Mouse (Mus musculus): Measurements from ENCODE around the gene Vdac2.
A peak's percentile ranks its signal among the peaks of the same experiment; 100 is the strongest.

The Vdac2 gene

DNA sequence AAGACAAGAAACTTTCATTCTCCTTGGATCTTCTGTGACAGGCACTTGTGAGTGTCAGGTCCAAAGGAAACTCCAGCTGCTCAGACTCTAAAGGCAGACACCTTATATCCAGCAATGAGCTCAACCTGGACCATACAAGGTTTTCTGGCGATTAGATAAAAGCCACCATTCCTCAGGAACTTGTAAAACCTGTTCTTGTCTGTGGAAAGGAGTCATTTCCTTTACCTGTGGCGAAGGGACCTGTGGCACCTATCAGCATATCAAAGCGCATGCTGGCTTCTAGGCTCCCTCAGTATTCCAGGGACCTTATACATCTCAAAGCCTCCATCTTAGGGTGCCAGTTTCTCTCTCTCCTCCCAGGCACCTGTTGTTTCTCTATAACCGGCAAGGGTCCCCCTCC lies 7.6 kb upstream of the Vdac2 start:
- no peak for DNase-seq (ENCODE audit: low read depth)

DNA sequence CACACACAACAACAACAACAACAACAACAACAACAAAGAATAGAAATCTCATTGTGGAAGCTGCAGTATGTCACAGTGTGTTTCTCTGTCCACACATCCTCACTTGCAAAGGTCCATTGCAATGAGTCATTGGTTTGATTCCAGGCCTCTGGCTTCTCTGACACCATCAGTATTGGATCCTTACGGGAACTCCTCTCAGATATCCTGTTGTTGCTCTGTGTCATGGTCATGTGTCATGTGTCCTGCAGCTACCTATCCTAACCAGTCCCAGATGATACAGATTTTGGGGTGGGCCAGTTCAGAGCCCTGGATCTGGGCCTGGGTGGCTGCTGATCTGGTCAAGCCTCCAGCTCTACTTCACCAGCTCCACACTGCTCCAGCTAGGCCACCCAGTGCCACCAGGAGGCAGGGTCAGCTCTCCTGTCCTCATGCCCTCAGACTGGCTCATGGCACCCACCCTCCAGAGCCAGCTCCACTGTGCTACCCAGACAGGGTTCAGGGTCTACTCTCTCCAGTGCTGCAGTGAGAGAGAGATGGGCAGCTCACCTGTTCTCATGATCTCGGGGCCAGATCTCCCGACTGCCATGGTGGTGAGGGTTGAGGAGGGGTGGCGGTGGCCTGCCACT lies 4.0 kb upstream of the Vdac2 start:
- no peak for DNase-seq (ENCODE audit: low read depth)

DNA sequence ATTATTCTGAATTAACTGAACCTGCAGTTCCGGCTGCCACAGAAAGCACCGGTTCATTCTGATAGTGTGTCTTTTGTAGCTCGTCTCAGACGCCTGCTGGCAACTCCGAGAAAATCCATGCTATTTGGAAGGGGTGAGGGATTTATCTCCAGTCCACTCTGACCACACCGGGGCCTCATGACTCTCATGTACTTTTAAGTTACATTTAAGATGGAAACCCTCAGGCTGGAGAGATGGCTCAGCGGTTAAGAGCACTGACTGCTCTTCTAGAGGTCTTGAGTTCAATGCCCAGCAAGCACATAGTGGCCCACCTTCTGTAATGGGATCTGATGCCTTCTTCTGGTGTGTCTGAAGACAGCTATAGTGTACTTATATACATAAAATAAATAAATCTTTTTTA lies 2.7 kb upstream of the Vdac2 start:
- DNase-seq (ENCODE audit: low read depth), result no peak

DNA sequence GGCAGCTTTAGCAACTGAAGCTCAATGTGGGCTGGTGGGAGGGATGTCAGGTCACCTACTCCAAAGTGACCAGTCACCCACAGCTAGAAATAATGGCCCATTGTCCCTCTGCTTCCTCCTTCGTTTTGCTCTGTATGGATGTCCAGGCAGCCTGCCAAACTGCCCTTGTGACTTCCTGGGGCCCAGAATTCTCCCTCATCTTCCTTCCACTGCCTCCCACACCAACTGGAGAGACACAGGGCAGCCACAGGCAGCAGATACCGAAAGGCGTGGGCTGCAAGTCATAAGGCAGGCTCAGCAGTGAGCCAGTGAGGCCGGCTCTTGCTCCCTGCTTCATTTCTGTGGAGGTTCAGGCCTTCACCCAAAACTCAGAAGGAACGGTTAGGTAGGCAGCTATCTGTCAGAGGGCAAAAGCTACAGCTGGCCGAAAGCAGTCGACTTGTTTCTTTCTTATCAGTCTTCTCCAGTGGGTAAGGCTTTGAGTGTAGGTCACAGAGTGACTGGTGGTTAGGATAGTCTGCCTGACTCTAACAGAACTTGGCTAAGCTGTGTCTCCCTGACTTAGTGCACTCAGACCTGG lies 2.2 kb upstream of the Vdac2 start:
- peak; percentile 74 for DNase-seq (ENCODE audit: low read depth)

DNA sequence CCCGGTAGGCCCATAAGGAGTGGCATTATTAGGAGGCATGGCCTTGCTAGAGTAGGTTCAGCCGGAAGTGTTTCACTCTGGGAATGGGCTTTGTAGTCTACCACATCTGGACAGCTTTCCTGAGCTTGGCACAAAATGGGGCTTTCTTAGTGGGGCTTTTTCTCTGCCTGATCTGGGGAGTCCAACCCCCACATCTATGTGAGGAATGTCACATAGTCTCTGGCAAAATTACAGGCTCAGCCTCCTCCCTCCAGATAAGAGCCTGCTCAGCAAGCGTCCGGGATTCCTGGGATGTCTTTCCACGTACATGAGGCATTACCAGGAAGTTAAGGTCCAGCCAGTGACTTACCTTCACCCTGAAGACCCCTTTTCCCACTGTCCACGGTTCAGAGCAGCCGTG lies 1.1 kb upstream of the Vdac2 start:
- DNase-seq (ENCODE audit: low read depth), result no peak

DNA sequence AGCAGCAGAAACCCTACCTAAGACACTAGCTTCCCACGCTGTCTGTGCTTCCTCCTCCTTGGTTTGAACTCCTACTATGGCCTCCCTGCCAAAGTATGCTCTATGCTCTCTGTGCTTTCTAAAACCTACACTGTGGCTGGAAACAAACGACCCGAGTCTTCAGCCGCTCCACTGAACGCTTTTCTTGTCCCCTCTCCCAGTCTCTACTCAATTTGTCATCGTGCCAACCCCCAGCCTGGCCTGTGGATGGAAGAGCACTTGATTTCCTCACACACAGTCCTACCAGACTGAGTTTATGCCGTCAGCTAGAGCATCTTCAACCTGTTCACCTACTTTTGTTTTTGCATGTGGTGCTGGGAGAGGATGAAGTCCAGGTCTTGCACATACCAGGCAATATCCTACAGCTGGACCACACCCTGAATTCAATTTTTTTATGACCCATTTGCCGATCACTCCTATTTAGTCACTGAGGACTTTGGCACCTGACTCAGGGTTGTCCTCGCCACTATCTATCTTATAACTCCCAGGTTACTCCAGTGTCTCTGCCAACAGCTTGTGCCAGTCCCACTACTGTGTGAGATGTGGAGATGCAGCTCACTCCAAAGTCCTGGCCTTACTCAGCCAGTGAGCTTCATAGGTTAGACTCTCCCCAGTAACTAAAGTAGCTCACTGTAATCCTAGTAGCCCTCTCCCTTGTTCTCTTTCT lies 901 bp downstream of the Vdac2 start:
- DNase-seq (ENCODE audit: low read depth), result no peak

DNA sequence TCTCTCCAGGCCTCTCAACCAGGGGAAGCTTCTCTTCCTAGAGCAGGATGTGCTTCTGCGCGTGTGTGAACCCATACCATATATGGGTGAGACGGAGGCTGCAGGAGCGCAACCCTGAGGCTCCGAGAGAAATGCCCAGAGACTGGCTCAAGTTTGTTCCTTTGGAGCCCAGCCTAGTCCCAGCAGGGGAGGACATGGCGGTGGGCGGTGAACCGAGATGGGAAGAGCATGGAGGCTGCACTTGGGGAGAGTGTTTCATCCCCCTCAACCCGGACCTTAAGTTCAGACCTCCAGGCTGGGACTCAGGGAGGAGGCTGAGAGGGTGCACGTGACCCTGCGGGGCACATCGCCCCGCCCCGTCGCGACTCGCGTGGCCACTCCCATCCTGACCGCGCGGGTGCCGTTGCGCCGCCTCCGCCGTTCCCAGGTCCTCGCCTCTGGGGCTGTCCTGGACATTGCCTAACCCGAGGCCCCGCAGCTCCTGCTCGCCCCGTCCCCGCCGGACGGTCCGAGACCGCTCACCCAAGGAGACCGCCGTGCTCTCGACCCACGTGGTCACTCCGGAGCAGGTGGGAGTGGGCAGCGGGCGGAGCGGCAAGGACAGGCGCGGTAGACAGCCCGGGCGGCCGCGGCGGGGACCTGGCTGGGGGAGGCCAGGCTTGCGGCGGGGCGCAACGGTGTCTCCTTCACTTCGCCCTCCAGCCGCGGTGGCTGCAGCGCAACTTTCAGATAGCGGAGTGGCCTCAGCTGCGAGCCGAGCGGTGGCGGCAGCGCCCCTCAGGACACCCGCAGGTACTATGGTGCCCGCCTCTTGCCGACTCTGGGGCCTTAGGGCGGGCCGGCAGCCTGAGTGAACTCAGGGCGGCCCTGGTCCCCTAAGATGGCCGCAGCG lies 6.1 kb downstream of the Vdac2 start:
- peak; percentile 87 for DNase-seq (ENCODE audit: low read depth)

DNA sequence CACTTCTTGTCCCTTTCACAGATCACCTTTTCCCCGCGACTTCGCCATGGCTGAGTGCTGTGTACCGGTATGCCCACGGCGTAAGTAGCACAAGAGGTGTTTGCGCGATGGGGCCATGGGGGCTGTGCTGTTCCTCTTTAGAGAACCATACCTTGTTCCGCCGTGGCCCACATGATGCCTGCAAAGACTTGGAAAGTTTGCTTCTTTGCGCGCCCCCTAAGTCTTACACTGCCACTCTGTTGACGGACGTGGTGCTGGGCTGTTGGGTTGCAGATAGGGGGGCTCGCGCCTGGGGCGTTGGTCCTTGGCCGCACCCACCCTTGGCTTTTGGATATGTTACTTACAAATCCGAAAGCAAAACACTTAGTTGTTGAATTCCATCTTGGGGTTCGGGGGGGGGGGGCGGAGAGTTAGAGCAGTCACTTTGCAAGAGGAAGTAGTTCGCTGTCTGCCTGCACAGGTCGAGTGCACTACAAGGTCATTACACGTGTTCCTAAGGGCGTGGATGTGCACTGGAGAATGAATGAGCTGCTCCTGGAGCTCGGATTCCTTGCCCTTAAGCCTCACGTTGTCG lies 6.9 kb downstream of the Vdac2 start:
- no peak for DNase-seq (ENCODE audit: low read depth)

DNA sequence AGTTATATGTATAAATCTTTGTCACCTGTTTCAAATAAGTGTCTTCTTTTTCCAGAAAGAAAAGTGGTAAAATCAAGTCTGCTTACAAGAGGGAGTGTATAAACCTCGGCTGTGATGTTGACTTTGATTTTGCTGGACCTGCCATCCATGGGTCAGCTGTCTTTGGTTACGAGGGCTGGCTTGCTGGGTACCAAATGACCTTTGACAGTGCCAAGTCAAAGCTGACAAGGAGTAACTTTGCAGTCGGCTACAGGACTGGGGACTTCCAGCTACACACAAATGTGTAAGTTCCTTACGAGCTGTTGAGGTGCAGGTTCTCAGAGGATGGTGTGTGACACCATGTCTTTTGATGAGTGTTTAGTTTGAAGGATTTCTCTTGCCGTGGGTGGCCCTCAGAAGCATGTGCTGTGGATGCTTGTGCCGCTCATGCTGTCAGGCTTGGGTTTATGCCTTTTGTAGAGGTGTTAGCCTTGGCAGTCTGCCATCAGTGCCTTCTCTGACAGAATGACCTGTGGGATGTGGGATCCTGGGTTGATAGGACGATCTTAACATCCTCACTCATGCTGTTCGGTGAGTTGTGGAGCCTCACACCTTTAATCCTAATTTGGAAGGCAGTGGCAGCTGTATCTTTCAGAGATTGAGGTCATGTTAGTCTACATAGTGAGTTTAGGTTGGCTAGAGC lies 13.4 kb downstream of the Vdac2 start:
- DNase-seq (ENCODE audit: low read depth), result no peak

DNA sequence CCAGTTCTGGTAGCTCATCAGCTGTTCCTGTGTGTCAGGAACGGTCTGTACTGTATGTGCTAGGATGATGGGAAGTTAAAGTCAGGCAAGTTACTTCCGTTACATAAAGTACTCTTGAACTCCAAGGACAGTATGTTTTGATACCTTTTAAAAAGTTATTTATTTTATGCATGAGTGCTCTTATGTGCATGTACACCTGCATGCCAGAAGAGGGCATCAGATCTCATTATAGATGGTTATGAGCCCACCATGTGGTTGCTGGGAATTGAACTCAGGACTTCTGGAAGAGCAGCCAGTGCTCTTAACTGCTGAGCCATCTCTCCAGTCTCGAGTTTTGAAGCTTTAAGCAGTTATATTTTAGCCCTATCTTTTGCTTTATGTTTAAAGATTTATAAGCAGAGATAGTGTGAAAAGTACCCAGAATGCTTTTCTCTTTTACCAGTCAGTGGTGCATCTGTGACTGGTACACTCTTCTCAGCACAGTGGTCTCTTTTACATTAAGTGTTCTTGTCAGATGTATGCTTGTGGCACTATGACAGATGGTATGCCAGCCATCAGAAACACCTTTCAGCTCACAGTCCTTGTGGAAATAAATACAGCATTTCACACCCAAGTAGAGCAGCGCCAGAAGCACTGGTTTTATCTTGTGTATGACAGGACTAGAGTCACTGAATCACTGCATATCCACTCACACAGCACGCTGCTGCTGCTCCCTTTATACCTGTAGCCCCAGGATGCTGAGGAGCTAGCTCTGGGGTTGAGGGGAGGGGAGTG lies 17.0 kb downstream of the Vdac2 start:
- no peak for DNase-seq (ENCODE audit: low read depth)

DNA sequence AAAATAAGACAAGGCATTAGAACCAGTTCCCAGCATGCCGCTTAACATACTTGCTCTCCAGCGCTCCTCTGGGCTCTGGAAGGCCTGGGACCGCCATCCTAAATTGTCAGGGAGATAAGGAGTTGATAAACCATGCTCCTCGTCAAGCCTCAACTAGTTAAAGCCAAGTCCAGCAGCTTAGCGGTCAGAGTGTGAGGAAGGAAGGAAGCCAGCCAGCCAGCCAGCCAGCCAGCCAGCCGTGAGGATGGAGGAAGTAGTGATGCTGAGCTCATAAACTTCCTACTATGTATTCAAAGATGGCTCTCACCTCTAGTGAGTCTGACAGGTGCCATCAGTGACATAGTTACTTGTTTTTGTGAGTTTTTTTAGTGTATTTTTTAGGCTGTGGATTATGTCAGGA lies 18.2 kb downstream of the Vdac2 start:
- DNase-seq (ENCODE audit: low read depth), result no peak

DNA sequence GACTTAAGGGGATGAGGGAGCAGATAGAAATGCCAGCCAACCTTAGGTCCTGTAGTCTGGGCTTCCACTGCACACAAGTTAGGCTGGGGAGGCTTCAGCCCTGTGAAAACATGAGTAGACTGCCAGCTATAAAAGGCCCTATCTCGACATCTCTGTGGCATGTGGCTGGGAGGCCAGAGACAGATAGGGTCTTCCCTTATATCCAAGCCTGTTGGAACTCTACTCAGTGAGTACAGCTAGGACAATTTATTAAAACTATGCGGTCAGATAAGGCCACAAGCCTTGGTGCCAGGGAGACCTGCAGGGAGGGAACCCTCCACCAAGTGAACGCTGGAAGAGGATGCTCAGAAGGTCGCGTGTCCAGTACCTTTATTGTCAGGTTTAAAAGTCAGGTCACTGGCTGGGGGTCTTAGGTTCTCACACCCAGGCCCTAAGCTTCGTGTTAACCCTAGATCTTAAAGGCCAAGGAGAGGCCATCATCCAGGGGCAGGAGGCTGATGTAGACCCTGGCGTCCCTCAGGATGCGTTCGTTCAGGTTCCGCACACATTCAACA lies 21.9 kb downstream of the Vdac2 start:
- DNase-seq (ENCODE audit: low read depth), result no peak

DNA sequence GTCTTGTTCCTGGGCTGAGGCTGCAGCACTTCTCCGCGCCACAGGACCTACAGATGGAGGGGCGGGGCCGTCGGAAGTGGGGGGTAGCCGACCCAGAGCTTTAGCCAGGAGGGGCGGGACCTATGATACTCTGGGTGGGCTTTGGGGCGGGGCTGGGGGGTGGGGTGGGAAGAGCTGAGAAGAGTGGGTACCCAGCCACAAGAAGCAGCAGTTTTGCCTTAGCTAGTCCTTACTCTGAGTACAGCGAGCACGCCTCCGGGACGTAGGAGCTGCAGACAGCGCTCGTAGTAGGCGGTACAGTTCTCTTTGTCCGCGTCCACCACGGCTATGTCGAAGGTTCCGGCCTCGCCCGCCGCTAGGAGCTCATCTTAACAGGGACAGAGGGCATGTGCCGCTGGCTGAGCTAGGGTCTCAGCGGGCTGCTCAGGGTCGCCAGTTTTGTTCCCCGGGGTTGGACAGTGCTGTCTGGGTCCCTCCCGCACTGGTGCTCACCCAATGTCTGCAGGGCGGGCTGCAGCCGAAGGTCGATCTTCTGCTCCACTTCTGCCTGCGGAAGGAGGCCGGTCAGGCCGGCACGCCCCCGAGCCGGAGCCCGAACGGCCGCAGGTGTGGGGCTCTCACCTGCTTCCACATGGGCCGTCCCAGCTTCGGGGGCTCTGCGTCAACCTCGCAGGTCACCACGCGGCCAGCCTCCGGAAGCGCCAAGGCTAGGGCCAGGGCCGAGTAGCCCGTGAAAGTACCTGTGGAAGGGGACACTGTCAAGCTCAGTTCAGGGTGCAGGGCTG lies 22.5 kb downstream of the Vdac2 start:
- no peak for DNase-seq (ENCODE audit: low read depth)

DNA sequence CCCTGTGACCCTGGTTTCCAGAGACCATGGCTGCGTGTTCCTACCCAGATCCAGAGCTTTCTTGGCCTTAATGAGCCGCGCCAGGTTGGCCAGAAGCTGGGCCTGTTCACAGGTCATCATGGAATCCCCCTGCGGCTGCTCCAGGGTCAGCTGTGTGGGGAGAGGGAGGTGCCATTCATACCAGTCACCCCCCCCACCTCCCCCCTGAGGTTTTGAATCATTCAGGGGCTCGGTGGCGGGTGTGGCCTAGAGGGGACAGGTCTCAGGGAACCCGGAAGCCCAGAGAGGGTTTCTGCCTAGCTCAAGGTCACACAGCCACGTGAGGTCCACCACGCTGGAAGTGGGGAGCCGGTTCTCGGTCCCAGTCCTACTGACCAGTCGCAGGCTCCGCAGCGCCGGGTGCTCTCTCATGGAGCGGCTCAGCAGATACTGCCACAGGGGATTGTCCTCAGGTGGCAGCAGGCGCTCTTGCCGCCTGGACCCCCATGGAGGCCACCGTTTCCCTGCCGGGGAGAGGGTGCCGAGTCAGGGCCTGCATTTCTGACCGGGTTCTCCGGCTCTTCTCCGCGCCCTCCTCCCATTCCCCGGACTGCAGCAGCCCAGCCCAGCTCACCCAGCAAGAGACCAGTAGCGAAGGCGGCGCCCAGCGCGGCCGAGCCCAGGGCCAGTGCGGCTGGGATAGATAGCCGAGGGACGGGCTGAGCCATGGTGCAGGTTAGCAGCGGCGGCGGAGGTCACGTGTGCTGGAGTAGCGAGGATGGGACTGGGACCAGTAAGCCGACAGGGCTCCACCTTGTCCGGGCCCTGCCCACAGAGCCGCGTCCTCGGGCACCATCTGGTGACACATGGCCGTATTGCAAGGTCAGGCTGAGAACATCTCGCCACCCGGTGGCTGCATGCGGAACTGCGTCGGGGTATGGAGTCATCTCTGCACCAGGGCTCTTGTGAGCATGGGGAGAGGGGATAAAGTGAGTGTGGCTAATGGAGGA lies 23.4 kb downstream of the Vdac2 start, which contains the start of gene Comtd1:
Gene Comtd1, minus strand, starts transcription at position 812 of the 989 bp plus-strand sequence.
- peak; percentile 89 for DNase-seq (ENCODE audit: low read depth)

DNA sequence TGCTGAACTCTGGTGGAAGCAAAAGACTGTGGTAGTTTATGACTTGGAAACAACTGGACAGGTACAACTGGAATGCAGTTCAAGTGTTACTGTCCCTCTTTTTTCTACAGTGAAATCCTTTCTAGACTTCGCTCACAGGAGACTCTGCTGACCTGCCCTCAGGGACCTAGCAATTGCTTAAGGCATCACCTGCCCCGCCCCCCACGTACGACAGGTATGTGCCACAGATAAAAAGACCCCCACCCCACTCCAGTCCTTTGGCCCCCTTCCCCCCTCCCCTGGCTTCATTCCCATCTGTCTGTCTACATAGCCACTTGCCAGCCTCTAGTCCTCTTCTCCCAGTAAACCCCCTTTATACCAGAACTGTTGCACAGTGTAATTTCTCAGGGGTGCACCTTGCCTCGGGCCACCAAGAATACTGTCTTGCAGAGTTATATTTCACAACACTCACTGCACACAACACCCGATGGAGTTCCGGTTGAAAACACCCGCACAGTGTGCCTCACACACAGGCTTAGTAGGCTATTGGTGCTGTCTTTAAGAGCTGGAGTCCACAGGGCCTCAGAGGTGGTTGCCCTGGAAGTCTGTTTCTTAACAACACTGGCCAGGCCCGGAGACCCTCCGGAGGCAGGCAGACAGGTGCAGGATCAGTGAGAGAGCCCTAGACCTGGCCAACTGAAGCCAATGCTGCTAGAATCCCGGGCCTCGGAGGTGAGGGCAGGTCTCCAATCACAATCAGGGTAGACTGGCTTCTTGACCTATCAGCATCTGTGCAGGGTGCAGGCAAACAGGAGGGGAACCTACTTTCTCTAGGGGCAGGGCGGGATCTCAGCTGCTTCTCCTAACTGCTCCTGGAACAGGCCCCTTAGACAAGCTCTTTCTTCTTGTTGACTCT lies 24.7 kb downstream of the Vdac2 start:
- DNase-seq (ENCODE audit: low read depth), result no peak

DNA sequence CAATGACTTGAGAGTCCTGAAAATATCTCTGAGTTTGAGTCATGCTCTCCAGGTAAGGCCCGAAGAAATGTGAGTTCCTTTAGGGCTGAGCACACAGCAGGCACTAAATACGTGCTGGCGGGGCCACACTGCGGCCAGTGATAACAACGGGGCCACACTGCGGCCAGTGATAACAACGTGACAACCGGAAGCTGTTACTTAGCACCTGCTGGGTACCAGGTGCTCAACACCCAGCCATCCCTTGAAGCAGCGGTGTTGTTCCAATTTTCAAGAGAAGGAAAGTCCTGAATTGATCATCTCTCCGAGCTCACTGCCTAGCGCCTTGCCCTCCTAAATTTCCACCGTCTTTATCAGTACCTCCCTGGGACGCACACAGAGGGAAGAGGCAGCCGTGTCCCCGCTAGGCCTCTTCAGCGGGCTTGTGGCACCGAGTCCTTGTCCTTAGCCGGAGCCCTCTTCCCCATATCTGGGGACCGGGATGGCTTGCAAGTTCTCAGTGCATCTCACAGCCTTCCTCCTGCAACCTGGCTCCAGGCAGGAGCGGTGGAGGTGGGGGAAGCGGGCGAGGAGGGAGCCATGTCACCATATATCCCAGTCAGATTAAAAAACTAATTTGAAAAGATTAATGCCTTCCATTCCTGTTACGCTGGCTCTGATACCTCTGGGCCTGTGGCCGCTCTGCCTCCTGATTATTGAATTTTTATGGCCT lies 25.5 kb downstream of the Vdac2 start:
- DNase-seq (ENCODE audit: low read depth), result no peak
